Mouse (Mus musculus): Measurements from ENCODE around the gene Rptor.

DNA sequence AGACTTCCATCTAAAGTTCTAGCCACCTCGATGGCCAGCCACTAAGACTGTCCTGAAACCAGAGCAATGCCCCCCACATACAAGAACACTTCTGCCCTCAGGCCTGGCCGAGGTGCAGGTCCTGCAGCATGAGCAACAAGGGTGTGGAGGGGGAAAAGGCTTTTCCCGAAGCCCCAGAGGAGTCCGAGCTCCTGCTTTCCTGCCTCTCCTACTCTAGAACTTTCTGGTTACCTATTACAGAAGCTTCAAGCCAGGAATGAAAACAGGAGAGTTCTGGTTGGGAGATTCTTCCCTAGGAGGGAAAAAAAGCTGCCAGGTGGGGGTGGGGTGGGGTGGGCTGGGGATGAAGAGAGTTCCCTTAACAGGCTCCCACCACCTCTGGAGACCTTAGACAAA is 337.0 kb downstream of the Rptor start:
- TF ChIP-seq POLR2A (IDR thresholded peaks at IDR 0.05; ENCODE audit: borderline replicate concordance, insufficient read depth, low read length) (no peak), CTCF (IDR thresholded peaks at IDR 0.05; ENCODE audit: borderline replicate concordance, insufficient read depth, low read depth, low read length) (no peak)
